8 mouse cellular contexts compared by ENCODE assay signal in the genomic region with DNA sequence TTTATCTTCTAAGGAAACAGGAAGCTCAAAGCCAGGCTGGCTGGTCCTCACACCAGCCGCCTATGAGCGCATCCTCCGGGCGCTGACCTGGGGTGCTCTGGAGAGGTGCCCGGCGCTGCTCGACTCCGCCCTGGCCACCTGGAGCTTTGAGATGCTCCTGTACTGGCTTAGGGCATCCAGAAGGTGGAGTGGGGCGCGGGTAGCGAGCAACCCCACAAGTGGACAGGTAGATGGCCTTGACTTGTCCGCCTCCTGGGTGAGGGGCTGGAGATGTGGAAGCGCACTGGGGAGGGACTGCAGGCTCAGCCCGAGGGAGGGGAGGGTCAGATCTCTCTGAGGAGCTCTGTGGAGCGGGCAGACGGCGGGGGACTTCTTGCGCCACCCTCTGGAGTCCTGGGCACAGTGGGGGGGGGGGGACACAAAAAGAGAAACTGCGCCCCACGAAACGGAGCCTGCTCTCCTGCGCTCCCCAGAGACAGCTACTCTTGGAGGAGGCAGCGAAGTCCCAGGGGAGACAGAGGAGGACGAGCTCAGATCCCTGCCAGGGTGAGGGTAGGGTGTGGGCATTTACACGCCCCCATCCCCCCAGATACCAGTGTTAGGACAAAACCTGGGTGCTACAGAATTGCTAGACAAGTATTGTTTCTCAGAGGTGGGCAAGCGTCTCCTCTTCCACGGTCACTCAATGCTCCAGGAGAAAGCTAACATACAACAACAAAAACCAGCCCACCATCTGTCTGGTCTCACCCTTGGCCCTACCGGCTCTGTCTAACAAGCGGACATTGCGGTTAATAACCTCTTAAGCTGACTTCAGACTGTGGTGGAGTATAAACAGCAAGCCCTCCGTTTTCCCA. TPM values are rescaled to one million over a fixed set of nuclear protein-coding genes. Genes with fewer than 3 reads are reported as not detected.
A peak's percentile ranks its signal among the peaks of the same experiment; 100 is the strongest.
DNase-seq lines count a peak whose midpoint lies in the region; ATAC-seq and TF ChIP-seq lines count a peak whose summit lies in the region.

No protein-coding gene starts in this region.

- TF ChIP-seq CTCF in cortical plate, adult 2 months (IDR thresholded peaks at IDR 0.05; ENCODE audit: extremely low read depth, insufficient read depth, low read length): 0 out of 2 replicates have a peak, but pooled peaks have one; percentile 4

- H3K9me3 ChIP-seq in heart, embryonic 10.5 days: no peaks in the 10 kb centered on the region; the same call in 1 of the 2 replicates
- peaks cover 6% of the 10 kb centered on the region; the same call in 1 of the 2 replicates for H3K9me3 ChIP-seq in hindbrain, embryonic 16.5 days (ENCODE audit: control insufficient read depth, low read length)

- H3K4me2 ChIP-seq in hindbrain, embryonic 16.5 days (ENCODE audit: low read length): peak overlapping the region; percentile 90

- H3K27ac ChIP-seq in heart, embryonic 10.5 days: peak overlapping the region; percentile 59
- H3K27ac ChIP-seq in cortical plate, adult 2 months (ENCODE audit: insufficient read depth, low read length): peak overlapping the region; percentile 98
- H3K27ac ChIP-seq in hindbrain, embryonic 16.5 days (ENCODE audit: low read depth, low read length): peak overlapping the region; percentile 84

- no peaks in the 10 kb centered on the region for H3K36me3 ChIP-seq in heart, embryonic 10.5 days
- H3K36me3 ChIP-seq in hindbrain, embryonic 16.5 days (ENCODE audit: control insufficient read depth, insufficient read depth, low read length): no peaks in the 10 kb centered on the region

- peak; percentile 21; the same call in 1 of the 2 replicates for TF ChIP-seq POLR2A in cortical plate, adult 2 months (IDR thresholded peaks at IDR 0.05; ENCODE audit: extremely low read depth, insufficient read depth, low read length)

- H3K27me3 ChIP-seq in heart, embryonic 10.5 days (ENCODE audit: insufficient read depth, poor library complexity, severe bottlenecking): peaks cover 43% of the 10 kb centered on the region
- H3K27me3 ChIP-seq in hindbrain, embryonic 16.5 days (replicated peaks; ENCODE audit: control insufficient read depth, insufficient read depth, low read length): no peaks in the 10 kb centered on the region

- 1% methylated on average over 31 of the region's 31 CpGs for WGBS in heart, embryonic 10.5 days
- WGBS in hindbrain, embryonic 16.5 days: 0% methylated on average over 31 of the region's 31 CpGs

- H3K4me1 ChIP-seq in heart, embryonic 10.5 days: peaks cover 33% of the 10 kb centered on the region
- H3K4me1 ChIP-seq in cortical plate, adult 2 months (ENCODE audit: control insufficient read depth, insufficient read depth, low read length): peaks cover 15% of the 10 kb centered on the region
- peaks cover 20% of the 10 kb centered on the region for H3K4me1 ChIP-seq in hindbrain, embryonic 16.5 days (ENCODE audit: control insufficient read depth, insufficient read depth, low read depth, low read length)

- no peak for DNase-seq in heart, embryonic 10.5 days (ENCODE audit: low spot score)
- no peak for DNase-seq in heart, adult 9 months (ENCODE audit: low spot score in 2 of 2)
- DNase-seq in lung, postnatal 10 days: peak; percentile 38
- DNase-seq in right cerebral cortex, postnatal 25 days: peak; percentile 48
- no peak for DNase-seq in c-Kit-positive CD71-positive TER-119-positive erythroid progenitor cells, embryonic 14.5 days (ENCODE audit: low spot score)

- peak overlapping the region; percentile 70 for H3K4me3 ChIP-seq in heart, embryonic 10.5 days
- peak overlapping the region; percentile 98 for H3K4me3 ChIP-seq in cortical plate, adult 2 months (ENCODE audit: insufficient read depth, low read length)
- peak overlapping the region; percentile 89 for H3K4me3 ChIP-seq in hindbrain, embryonic 16.5 days (ENCODE audit: low read length)

- peak; percentile 8 for ATAC-seq in CD4-positive, CD25-positive, alpha-beta regulatory T cell, adult 4 months
- ATAC-seq in hindbrain, embryonic 16.5 days: peak; percentile 37

- H3K9ac ChIP-seq in hindbrain, embryonic 16.5 days (ENCODE audit: low read depth, low read length): peak overlapping the region; percentile 83

RNA-seq across cellular contexts. Expression of a gene that starts 0.6 kb away (rescaled TPM):
- polyA plus RNA-seq in heart, embryonic 10.5 days (2016; fragmentation: Nextera tagmentation; extraction: Ambion mirVana): 4.9 and 6.0 TPM in 2 replicates
- 100 to 1,000 TPM; 169 to 178 TPM for polyA plus RNA-seq in CD4-positive, CD25-positive, alpha-beta regulatory T cell, adult 4 months (2017; shearing (Covaris generic))
- polyA plus RNA-seq in cortical plate, adult 2 months (2012; rRNA removed): 27.8 and 29.8 TPM in 2 replicates
- polyA plus RNA-seq in hindbrain, embryonic 16.5 days (2015; fragmentation: Nextera tagmentation; extraction: Ambion mirVana): 20.2 and 20.9 TPM in 2 replicates

Comparison
In these comparisons a context has a peak if more than half of its experiments do, and no peak if none do; other contexts are left out.
1. DNase-seq: peak in lung, postnatal 10 days (single experiment) and right cerebral cortex, postnatal 25 days (single experiment); none in heart, embryonic 10.5 days (single experiment), heart, adult 9 months (0 of 2) and c-Kit-positive CD71-positive TER-119-positive erythroid progenitor cells, embryonic 14.5 days (single experiment).
2. Peak in every context shown above with its lines, with median percentiles within 50 percentile points of each other: H3K27ac ChIP-seq and H3K4me3 ChIP-seq.